Mouse (Mus musculus): Measurements from ENCODE around the gene Lactbl1.

DNA sequence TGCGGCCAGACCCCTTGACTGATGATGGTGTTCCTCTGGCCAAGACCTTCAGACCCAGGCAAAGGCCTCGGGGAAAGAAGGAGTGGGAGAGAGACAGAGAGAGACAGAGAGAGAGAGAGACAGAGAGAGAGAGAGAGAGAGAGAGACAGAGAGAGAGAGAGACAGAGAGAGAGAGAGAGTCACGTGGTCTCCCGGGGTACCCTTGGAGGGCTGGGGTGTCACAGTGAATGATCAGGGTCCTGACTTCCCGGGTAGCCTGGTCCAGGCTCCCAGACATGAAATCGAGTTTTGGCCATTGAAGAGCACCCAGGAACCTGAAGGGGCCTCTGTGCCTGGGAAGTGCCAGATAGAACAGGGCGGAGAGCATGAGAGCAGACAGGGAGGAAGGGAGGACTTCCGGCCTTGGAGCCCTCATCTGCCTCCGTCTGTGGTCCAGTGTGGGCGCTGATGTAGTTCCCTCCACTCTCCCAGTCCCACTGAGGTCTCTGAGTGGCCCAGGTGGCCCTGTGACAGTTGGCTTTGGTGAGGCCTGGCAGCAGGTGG lies 31.3 kb downstream of the Lactbl1 start:
- TF ChIP-seq MAFK (IDR thresholded peaks at IDR 0.05; ENCODE audit: insufficient read depth, low read depth, low read length) = no peak
- TF ChIP-seq ZNF384 (IDR thresholded peaks at IDR 0.05; ENCODE audit: low read depth, low read length) = no peak
- TF ChIP-seq ZC3H11A (IDR thresholded peaks at IDR 0.05; ENCODE audit: borderline replicate concordance, low read depth, low read length) = no peak
- no peak for TF ChIP-seq HCFC1 (IDR thresholded peaks at IDR 0.05; ENCODE audit: borderline replicate concordance, insufficient read depth, low read length)
- no peak for TF ChIP-seq CHD2 (IDR thresholded peaks at IDR 0.05; ENCODE audit: low read depth, low read length)

Data from ES-E14 (cell line).